Mouse (Mus musculus) cortical plate, adult 2 months (tissue): ENCODE results near the gene Rps6kc1.

Experiments used
- CTCF ChIP-seq: fragments of 200-500 bp; IDR thresholded peaks from 2 replicates; pipeline ENCODE4 v1.5.1; 2011; ENCODE audit warnings: mild to moderate bottlenecking, control low read depth, low read length; ENCODE audit not compliant: insufficient read depth; ENCODE audit errors: extremely low read depth
- POLR2A ChIP-seq: fragments of 200-500 bp; IDR thresholded peaks from 2 replicates; pipeline ENCODE4 v1.6.1; 2011; ENCODE audit warnings: mild to moderate bottlenecking, low read length, control low read depth; ENCODE audit not compliant: insufficient read depth; ENCODE audit errors: extremely low read depth

DNA sequence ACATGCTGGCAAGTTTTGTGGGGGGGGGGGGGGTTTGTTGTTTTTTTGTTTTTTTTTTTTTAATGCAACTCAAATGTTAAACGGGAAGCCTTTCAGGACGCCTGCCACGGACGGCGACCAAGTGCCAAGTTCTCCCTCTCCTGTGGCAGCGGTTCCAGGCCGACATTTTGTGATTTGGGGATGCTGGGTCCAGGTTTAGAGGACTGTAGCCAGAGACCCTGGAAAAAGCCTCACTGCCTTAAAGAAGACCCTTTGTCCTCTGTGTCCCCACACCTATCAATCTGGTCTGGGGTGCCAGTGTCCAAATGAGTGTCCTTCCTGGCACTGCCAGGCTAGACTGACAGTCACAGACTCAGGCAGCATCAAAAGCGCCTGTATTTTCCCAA, 246.1 kb downstream of the Rps6kc1 start:
- TF ChIP-seq POLR2A (no peak), CTCF (no peak)
